Mouse (Mus musculus) Patski (cell line): ENCODE data around the gene 2300002M23Rik. TPM values are rescaled to one million over a fixed set of nuclear protein-coding genes. Genes with fewer than 3 reads are reported as not detected.

ENCODE experiments used
- ATAC-seq: fragments of 100-300 bp; one replicate; pipeline ENCODE4 v1.8.0; 2021
- CTCF ChIA-PET: fragments of 350-600 bp; sonication (Branson Sonifier 250); formaldehyde crosslinking; loops from one replicate; lab custom pipeline; 2022; ENCODE audit warnings: inconsistent platforms; lab: Charles Lee
- POLR2A ChIA-PET: fragments of 350-600 bp; sonication (Branson Sonifier 250); formaldehyde crosslinking; loops from one replicate; lab custom pipeline; 2022; ENCODE audit warnings: antibody characterized with exemption, inconsistent platforms; lab: Charles Lee
- DNase-seq: peaks from one replicate; pipeline ENCODE4 v3.0.0-alpha.2; 2011; ENCODE audit warnings: low read depth, low spot score
- H3K27me3 ChIP-seq: fragments of 371-371 bp; one replicate; pipeline ENCODE4 v1.5.1; 2021
- CTCF ChIP-seq: fragments of 100-300 bp; IDR thresholded peaks from one replicate; pipeline ENCODE4 v1.5.1; 2021
- in situ Hi-C: fragments of 300-500 bp; cut with MboI; formaldehyde crosslinking; loops from 3 replicates; pipeline ENCODE4 v1.11.1; 2018; ENCODE audit warnings: low pct_unique_long_range_greater_than_20kb, mixed read lengths
- polyA plus RNA-seq: library from polyadenylated mRNA; unstranded; gene quantifications from one replicate; pipeline ENCODE4 v1.2.3, GENCODE M21; 2021

The 2300002M23Rik gene
- polyA plus RNA-seq, 1 experiment from 2014 or later: not detected

GRCm38 (mm10) chr17:35593786-35594185 is 26.5 kb downstream of the 2300002M23Rik start:
- no peak for TF ChIP-seq CTCF
- ATAC-seq (no peak), DNase-seq (no peak)
- CTCF ChIA-PET: interaction anchor here (1.4 to 1.8 kb wide), 2 partner anchors 12 to 110 kb away, joined by 3 to 4 read pairs; partner anchors contain the start of gene Ddr1
- POLR2A ChIA-PET: no interaction called here
- in situ Hi-C loops: no loop called here
- H3K27me3 ChIP-seq: no peaks in the 10 kb centered on the region

- CTCF ChIA-PET: interaction anchor here (1.4 to 1.8 kb wide), 2 partner anchors 12 to 110 kb away, joined by 3 to 4 read pairs; partner anchors contain the start of gene Ddr1
- no peak for TF ChIP-seq CTCF
- ATAC-seq: no peak
- no peak for DNase-seq
- POLR2A ChIA-PET: no interaction called here
- no peaks in the 10 kb centered on the region for H3K27me3 ChIP-seq
- in situ Hi-C loops: no loop called here
These were observed 27.2 kb downstream of the 2300002M23Rik start for GRCm38 (mm10) chr17:35594456-35594855.

DNA sequence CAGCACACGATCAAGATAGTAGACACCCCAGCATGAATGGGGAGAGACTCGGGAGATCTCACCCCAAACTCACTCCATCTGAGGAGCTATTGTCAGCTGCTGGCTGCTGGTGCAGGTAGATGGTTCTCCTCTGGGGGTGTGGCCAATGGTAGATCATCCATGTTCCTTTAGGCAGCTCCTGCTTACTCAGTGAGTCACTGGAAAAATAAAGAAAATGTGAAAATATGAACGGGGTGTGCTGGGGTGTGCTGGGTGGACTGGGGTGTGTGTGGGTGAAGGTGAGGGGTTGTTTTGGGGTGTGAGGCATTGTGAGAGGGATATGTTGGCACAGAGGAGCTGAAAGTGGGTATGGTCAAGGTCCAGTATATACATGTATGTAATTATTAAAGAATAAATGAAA is 30.1 kb downstream of the 2300002M23Rik start:
- DNase-seq (no peak), ATAC-seq (no peak)
- no peak for TF ChIP-seq CTCF
- in situ Hi-C loops: no loop called here
- no peaks in the 10 kb centered on the region for H3K27me3 ChIP-seq
- POLR2A ChIA-PET: interaction anchor here (1.9 kb wide), 1 partner anchor 12 kb away, joined by 5 read pairs; no protein-coding TSS in a partner anchor
- CTCF ChIA-PET: no interaction called here

- ChIA-PET POLR2A (interaction anchor here (1.0 to 1.4 kb wide), 2 partner anchors 10 kb away, joined by 3 to 6 read pairs; no protein-coding TSS in a partner anchor), CTCF (interaction anchor here (1.2 to 1.6 kb wide), 3 partner anchors 9 to 34 kb away, joined by 3 to 5 read pairs (median 4); no protein-coding TSS in a partner anchor)
- DNase-seq (no peak), ATAC-seq (no peak)
- no peak for TF ChIP-seq CTCF
- in situ Hi-C loops: no loop called here
- H3K27me3 ChIP-seq: no peaks in the 10 kb centered on the region
These were observed 34.0 kb downstream of the 2300002M23Rik start, which contains the start of gene Sfta2 for GRCm38 (mm10) chr17:35601249-35601648. Sfta2 (plus strand) TSS chr17:35601549.

GRCm38 (mm10) chr17:35601736-35602354 is 34.6 kb downstream of the 2300002M23Rik start:
- ChIA-PET CTCF (interaction anchor here (1.2 to 1.6 kb wide), 3 partner anchors 9 to 33 kb away, joined by 3 to 5 read pairs (median 4); no protein-coding TSS in a partner anchor), POLR2A (interaction anchor here (1.4 kb wide), 1 partner anchor 11 kb away, joined by 6 read pairs; no protein-coding TSS in a partner anchor)
- in situ Hi-C loops: no loop called here

GRCm38 (mm10) chr17:35617127-35617526 is 49.9 kb downstream of the 2300002M23Rik start:
- H3K27me3 ChIP-seq: no peaks in the 10 kb centered on the region
- DNase-seq: no peak
- no peak for TF ChIP-seq CTCF
- ChIA-PET CTCF (interaction anchor here (1.1 to 1.2 kb wide), 2 partner anchors 9 to 15 kb away, joined by 3 read pairs; partner anchors contain the start of genes Gm9573 and Sfta2), POLR2A (interaction anchor here (0.6 kb wide), 1 partner anchor 18 kb away, joined by 3 read pairs; no protein-coding TSS in a partner anchor)
- in situ Hi-C loops: no loop called here
- no peak for ATAC-seq

More at GRCm38 (mm10) chr17:35601736-35602354, 34.6 kb downstream of the 2300002M23Rik start:
- ATAC-seq (no peak), DNase-seq (no peak)
- TF ChIP-seq CTCF: no peak
- no peaks in the 10 kb centered on the region for H3K27me3 ChIP-seq

Other genes with a start within 250 kb of the 2300002M23Rik start
- 1.1 TPM for gene H2-Q1, start 247.0 kb upstream of the 2300002M23Rik start, polyA plus RNA-seq
- gene H2-Q2, start 225.2 kb upstream of the 2300002M23Rik start, polyA plus RNA-seq: not detected
- gene H2-Q4, start 187.8 kb upstream of the 2300002M23Rik start, polyA plus RNA-seq: 4.8 TPM
- 0.03 TPM for gene H2-Q6, start 142.6 kb upstream of the 2300002M23Rik start, polyA plus RNA-seq
- 0.08 TPM for gene H2-Q7, start 128.3 kb upstream of the 2300002M23Rik start, polyA plus RNA-seq
- gene H2-Q10, start 97.4 kb upstream of the 2300002M23Rik start, polyA plus RNA-seq: 0.35 TPM
- not detected for gene Pou5f1, start 61.4 kb upstream of the 2300002M23Rik start, polyA plus RNA-seq
- gene Tcf19, start 50.6 kb upstream of the 2300002M23Rik start, polyA plus RNA-seq: 35.9 TPM
- gene Cchcr1, start 50.4 kb upstream of the 2300002M23Rik start, polyA plus RNA-seq: 44.8 TPM
- 0.37 TPM for gene Psors1c2, start 34.2 kb upstream of the 2300002M23Rik start, polyA plus RNA-seq
- gene Cdsn, start 15.3 kb upstream of the 2300002M23Rik start, polyA plus RNA-seq: 8.6 TPM
- not detected for gene Sfta2, start 34.1 kb downstream of the 2300002M23Rik start, polyA plus RNA-seq
- not detected for gene Gm9573, start 59.2 kb downstream of the 2300002M23Rik start, polyA plus RNA-seq
- not detected for gene Mucl3, start 76.2 kb downstream of the 2300002M23Rik start, polyA plus RNA-seq
- 34.4 TPM for gene Vars2, start 100.1 kb downstream of the 2300002M23Rik start, polyA plus RNA-seq
- 30.5 TPM for gene Gtf2h4, start 106.3 kb downstream of the 2300002M23Rik start, polyA plus RNA-seq
- gene Ddr1, start 137.2 kb downstream of the 2300002M23Rik start, polyA plus RNA-seq: 230 TPM